Mouse (Mus musculus) small intestine, adult 2 months (tissue): ENCODE data around the gene Stk24.

Source experiments
- CTCF ChIP-seq: fragments of 200-500 bp; IDR thresholded peaks from 2 replicates; pipeline ENCODE4 v1.5.1; 2012; ENCODE audit warnings: low read depth, mild to moderate bottlenecking, control low read depth, inconsistent platforms, low read length, moderate library complexity, mixed read lengths; ENCODE audit not compliant: insufficient replicate concordance, insufficient read length; ENCODE audit errors: extremely low read depth
- POLR2A ChIP-seq: fragments of 200-500 bp; IDR thresholded peaks from 2 replicates; pipeline ENCODE4 v1.6.1; 2012; ENCODE audit warnings: low read depth, mild to moderate bottlenecking, control low read depth, inconsistent platforms, low read length, moderate library complexity

GRCm38 (mm10) chr14:121280601-121281335 is 99.0 kb downstream of the Stk24 start:
- no peak for TF ChIP-seq CTCF
- no peak for TF ChIP-seq POLR2A
